Mouse (Mus musculus) large intestine, adult 2 months (tissue): ENCODE measurements around the gene Spop. TPM values are rescaled to one million over a fixed set of nuclear protein-coding genes. Genes with fewer than 3 reads are reported as not detected.

Source experiments
- polyA plus RNA-seq: library from polyadenylated mRNA; depleted of rRNA; stranded (reverse); fragments of >200 nt; gene quantifications from 2 replicates; pipeline ENCODE4 v1.2.3, GENCODE M21; 2012; rRNA removed

Gene Spop
- polyA plus RNA-seq, 1 experiment = 28.2 TPM

Other genes with a start within 250 kb of the Spop start
- gene Tac4, start 152.6 kb upstream of the Spop start, polyA plus RNA-seq = 0.06 and 0.08 TPM in 2 replicates
- gene Kat7, start 103.8 kb upstream of the Spop start, polyA plus RNA-seq = 33.6 and 36.6 TPM in 2 replicates
- gene Fam117a, start 77.1 kb upstream of the Spop start, polyA plus RNA-seq = 12.9 and 16.7 TPM in 2 replicates
- gene Slc35b1, start 29.4 kb upstream of the Spop start, polyA plus RNA-seq = 257 and 258 TPM in 2 replicates
- gene Nxph3, start 100.5 kb downstream of the Spop start, polyA plus RNA-seq = 0.53 and 0.55 TPM in 2 replicates
- 4.7 and 4.9 TPM in 2 replicates for gene Ngfr, start 173.7 kb downstream of the Spop start, polyA plus RNA-seq